Mouse (Mus musculus) testis, adult 2 months (tissue): ENCODE results near the gene Nav1. TPM values are rescaled to one million over a fixed set of nuclear protein-coding genes. Genes with fewer than 3 reads are reported as not detected.
A peak's percentile ranks its signal among the peaks of the same experiment; 100 is the strongest.

Experiments used
- H3K27ac ChIP-seq: fragments of 200-500 bp; 2 replicates; pipeline ENCODE4 v1.5.1; 2012; ENCODE audit warnings: low read depth, low read length; ENCODE audit not compliant: control insufficient read depth, insufficient read depth
- H3K27me3 ChIP-seq: fragments of 200-500 bp; 2 replicates; pipeline ENCODE4 v1.6.1; 2012; ENCODE audit warnings: mild to moderate bottlenecking, low read length, moderate library complexity; ENCODE audit not compliant: control insufficient read depth, insufficient read depth
- H3K36me3 ChIP-seq: fragments of 200-500 bp; 2 replicates; pipeline ENCODE4 v1.6.1; 2012; ENCODE audit warnings: mild to moderate bottlenecking, low read length; ENCODE audit not compliant: control insufficient read depth, insufficient read depth
- H3K4me1 ChIP-seq: fragments of 200-500 bp; 2 replicates; pipeline ENCODE4 v1.6.1; 2012; ENCODE audit warnings: low read length; ENCODE audit not compliant: control insufficient read depth, insufficient read depth
- H3K4me3 ChIP-seq: fragments of 200-500 bp; 2 replicates; pipeline ENCODE4 v1.5.1; 2012; ENCODE audit warnings: low read depth, mild to moderate bottlenecking, low read length, moderate library complexity, mixed read lengths; ENCODE audit not compliant: control insufficient read depth
- CTCF ChIP-seq: fragments of 200-500 bp; IDR thresholded peaks from 2 replicates; pipeline ENCODE4 v1.5.1; 2012; ENCODE audit warnings: low read depth, mild to moderate bottlenecking, inconsistent platforms, low read length, moderate library complexity; ENCODE audit not compliant: control insufficient read depth, insufficient read depth, insufficient replicate concordance
- POLR2A ChIP-seq: fragments of 200-500 bp; IDR thresholded peaks from 2 replicates; pipeline ENCODE4 v1.6.1; 2012; ENCODE audit warnings: low read depth, mild to moderate bottlenecking, inconsistent platforms, low read length, moderate library complexity; ENCODE audit not compliant: control insufficient read depth
- polyA plus RNA-seq: library from polyadenylated mRNA; depleted of rRNA; stranded (reverse); fragments of >200 nt; gene quantifications from 2 replicates; pipeline ENCODE4 v1.2.3, GENCODE M21; 2012

The Nav1 gene
- polyA plus RNA-seq, 1 experiment = 2.0 TPM

- TF ChIP-seq POLR2A (no peak), CTCF (no peak)
- no peaks in the 10 kb centered on the region for H3K36me3 ChIP-seq
- no peak overlapping the region for H3K4me3 ChIP-seq
- no peaks in the 10 kb centered on the region for H3K4me1 ChIP-seq
- H3K27ac ChIP-seq = no peak overlapping the region
- no peaks in the 10 kb centered on the region for H3K27me3 ChIP-seq
Observed at GRCm38 (mm10) chr1:135449876-135450275, 157.2 kb downstream of the Nav1 start.

DNA sequence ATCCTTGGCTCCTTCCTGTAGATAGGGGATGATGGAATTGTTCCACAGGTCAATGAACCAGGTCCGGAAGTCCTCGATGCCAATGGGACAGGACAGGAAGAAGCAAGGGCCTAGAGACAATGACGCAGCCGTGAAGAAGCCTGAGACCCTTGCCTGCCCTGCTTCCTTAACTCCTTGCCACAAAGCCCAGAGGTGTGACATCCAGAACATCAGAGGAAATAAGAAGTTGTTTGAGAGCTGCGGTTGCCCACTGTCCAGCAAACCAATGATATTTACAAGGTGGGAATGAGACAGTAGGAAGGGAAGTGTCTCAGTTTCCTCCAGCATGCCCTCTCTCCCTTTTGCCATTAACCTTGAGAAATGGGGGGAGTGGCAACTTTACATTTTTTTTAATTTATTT is 158.2 kb downstream of the Nav1 start:
- Histone ChIP-seq H3K27me3 (no peaks in the 10 kb centered on the region), H3K4me1 (no peaks in the 10 kb centered on the region), H3K36me3 (no peaks in the 10 kb centered on the region), H3K27ac (no peak overlapping the region), H3K4me3 (no peak overlapping the region)
- TF ChIP-seq POLR2A (no peak), CTCF (no peak)

DNA sequence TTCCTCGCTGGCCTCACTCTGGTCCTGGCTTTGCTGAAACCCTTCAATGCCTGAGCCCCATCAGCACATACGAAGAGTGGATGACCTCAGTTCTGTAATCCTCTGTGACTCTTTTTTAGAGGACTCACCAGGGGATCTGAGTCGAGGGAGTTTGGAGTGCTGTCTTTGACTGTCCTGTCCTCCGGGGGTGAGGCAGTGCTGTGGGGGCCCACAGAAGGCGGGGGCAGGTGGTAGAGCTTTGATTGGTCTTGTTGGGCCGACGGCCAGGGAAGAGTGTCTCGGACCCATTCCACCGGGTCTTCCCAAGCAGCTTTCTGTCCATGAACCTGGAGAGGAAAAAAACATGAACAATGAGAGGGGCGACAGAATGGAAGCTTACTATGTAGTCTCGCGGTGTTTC is 163.6 kb downstream of the Nav1 start:
- Histone ChIP-seq H3K4me3 (no peak overlapping the region), H3K27me3 (no peaks in the 10 kb centered on the region), H3K36me3 (no peaks in the 10 kb centered on the region), H3K4me1 (no peaks in the 10 kb centered on the region), H3K27ac (no peak overlapping the region)
- no peak for TF ChIP-seq POLR2A
- no peak for TF ChIP-seq CTCF

- no peak for TF ChIP-seq POLR2A
- TF ChIP-seq CTCF = no peak
- Histone ChIP-seq H3K36me3 (no peaks in the 10 kb centered on the region), H3K4me3 (no peak overlapping the region), H3K27ac (no peak overlapping the region), H3K4me1 (no peaks in the 10 kb centered on the region), H3K27me3 (no peaks in the 10 kb centered on the region)
Observed at GRCm38 (mm10) chr1:135441861-135442260, 165.2 kb downstream of the Nav1 start.

DNA sequence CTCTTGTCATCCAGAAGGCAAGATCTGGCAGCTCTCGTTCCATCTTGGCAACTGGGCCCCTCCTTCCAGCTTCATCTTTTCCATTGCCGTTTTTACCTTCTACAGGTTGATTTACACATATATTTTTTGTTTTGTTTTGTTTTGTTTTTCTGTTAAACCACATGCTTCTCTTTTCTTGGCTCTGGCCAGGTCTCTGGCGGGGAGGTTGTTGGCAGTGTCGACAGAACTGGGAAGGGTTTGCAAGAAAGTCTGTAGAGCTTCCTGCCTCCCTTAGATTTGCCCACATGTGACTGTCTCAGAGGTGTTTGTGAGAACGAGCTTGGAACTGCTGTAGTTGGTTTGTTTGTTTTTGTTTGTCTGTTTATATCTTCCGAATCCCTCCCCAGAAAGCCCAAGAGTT is 166.1 kb downstream of the Nav1 start:
- Histone ChIP-seq H3K27ac (no peak overlapping the region), H3K4me3 (no peak overlapping the region), H3K27me3 (no peaks in the 10 kb centered on the region), H3K4me1 (no peaks in the 10 kb centered on the region), H3K36me3 (no peaks in the 10 kb centered on the region)
- TF ChIP-seq CTCF = no peak
- no peak for TF ChIP-seq POLR2A

DNA sequence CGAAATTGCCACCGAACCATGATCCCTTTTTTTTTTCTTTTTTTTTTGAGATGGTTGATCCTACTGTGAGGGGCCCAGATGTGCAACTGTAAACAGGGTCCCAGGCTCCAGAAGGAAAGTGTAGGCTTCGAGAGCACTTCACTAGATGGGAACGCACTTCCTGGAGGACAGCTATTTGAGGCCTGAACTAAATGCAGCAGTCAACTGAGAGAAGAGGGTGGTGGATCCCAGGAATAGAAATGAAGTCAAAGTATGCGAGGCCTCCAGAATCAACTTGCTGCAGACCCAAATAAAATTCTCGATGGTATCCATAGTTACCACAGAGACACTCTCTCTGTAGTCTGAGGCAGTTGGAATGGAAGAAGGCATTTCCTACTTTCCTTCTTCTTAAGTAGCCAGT is 168.3 kb downstream of the Nav1 start:
- TF ChIP-seq CTCF (no peak), POLR2A (no peak)
- H3K36me3 ChIP-seq = no peaks in the 10 kb centered on the region
- no peak overlapping the region for H3K4me3 ChIP-seq
- no peak overlapping the region for H3K27ac ChIP-seq
- no peaks in the 10 kb centered on the region for H3K4me1 ChIP-seq
- H3K27me3 ChIP-seq = no peaks in the 10 kb centered on the region

- Histone ChIP-seq H3K4me1 (peaks cover 6% of the 10 kb centered on the region), H3K27me3 (no peaks in the 10 kb centered on the region), H3K4me3 (no peak overlapping the region), H3K36me3 (no peaks in the 10 kb centered on the region), H3K27ac (no peak overlapping the region)
- TF ChIP-seq POLR2A (no peak), CTCF (no peak)
Observed at GRCm38 (mm10) chr1:135435823-135436222, 171.3 kb downstream of the Nav1 start.

- TF ChIP-seq POLR2A (no peak), CTCF (no peak)
- no peaks in the 10 kb centered on the region for H3K36me3 ChIP-seq
- H3K4me3 ChIP-seq = peak overlapping the region; percentile 98
- peaks cover 11% of the 10 kb centered on the region for H3K4me1 ChIP-seq
- H3K27ac ChIP-seq = peak overlapping the region; percentile 90
- H3K27me3 ChIP-seq = no peaks in the 10 kb centered on the region
Observed at GRCm38 (mm10) chr1:135430669-135431017, 176.5 kb downstream of the Nav1 start.
